Mouse (Mus musculus) kidney, adult 2 months (tissue): ENCODE measurements around the gene Cdk9. TPM values are rescaled to one million over a fixed set of nuclear protein-coding genes. Genes with fewer than 3 reads are reported as not detected.

ENCODE experiments used
- DNase-seq: peaks from one replicate; pipeline ENCODE4 v3.0.0; 2021
- H3K27ac ChIP-seq: fragments of 200-500 bp; 2 replicates; pipeline ENCODE4 v1.5.1; 2012; ENCODE audit warnings: low read depth, low read length, control low read depth, inconsistent platforms; ENCODE audit not compliant: insufficient read depth
- H3K27me3 ChIP-seq: fragments of 200-500 bp; replicated peaks from 2 replicates; pipeline ENCODE4 v1.6.1; 2012; ENCODE audit warnings: mild to moderate bottlenecking, moderate library complexity, low read length, inconsistent platforms; ENCODE audit not compliant: control insufficient read depth, insufficient read depth
- H3K36me3 ChIP-seq: fragments of 200-500 bp; 2 replicates; pipeline ENCODE4 v1.6.1; 2012; ENCODE audit warnings: mild to moderate bottlenecking, moderate library complexity, low read length, inconsistent platforms; ENCODE audit not compliant: control insufficient read depth, insufficient read depth
- H3K4me1 ChIP-seq: fragments of 200-500 bp; 2 replicates; pipeline ENCODE4 v1.6.1; 2011; ENCODE audit warnings: low read length; ENCODE audit not compliant: control insufficient read depth, insufficient read depth
- H3K4me3 ChIP-seq: fragments of 200-500 bp; 2 replicates; pipeline ENCODE4 v1.5.1; 2011; ENCODE audit warnings: mild to moderate bottlenecking, low read depth, low read length, control low read depth; ENCODE audit not compliant: insufficient read depth
- CTCF ChIP-seq: fragments of 200-500 bp; conservative IDR thresholded peaks from 2 replicates; pipeline ENCODE4 v1.5.1; 2011; ENCODE audit warnings: low read depth, mild to moderate bottlenecking, control low read depth, low read length, moderate library complexity, mixed read lengths; ENCODE audit not compliant: insufficient read depth, insufficient read length
- POLR2A ChIP-seq: fragments of 200-500 bp; IDR thresholded peaks from one replicate; pipeline ENCODE4 v1.6.1; 2011; ENCODE audit warnings: low read depth, low read length, control low read depth
- WGBS: fragments of 180-500 bp; shearing (Covaris S2); methylation state at CpG from one replicate; pipeline ENCODE4 v1.1.7; 2018; 5-methylcytosine and 5-hydroxymethylcytosine counted together
- polyA plus RNA-seq: library from polyadenylated mRNA; depleted of rRNA; stranded (reverse); fragments of >200 nt; gene quantifications from 2 replicates; pipeline ENCODE4 v1.2.3, GENCODE M21; 2012

The Cdk9 gene
- polyA plus RNA-seq, 1 experiment = 89.2 TPM

DNA sequence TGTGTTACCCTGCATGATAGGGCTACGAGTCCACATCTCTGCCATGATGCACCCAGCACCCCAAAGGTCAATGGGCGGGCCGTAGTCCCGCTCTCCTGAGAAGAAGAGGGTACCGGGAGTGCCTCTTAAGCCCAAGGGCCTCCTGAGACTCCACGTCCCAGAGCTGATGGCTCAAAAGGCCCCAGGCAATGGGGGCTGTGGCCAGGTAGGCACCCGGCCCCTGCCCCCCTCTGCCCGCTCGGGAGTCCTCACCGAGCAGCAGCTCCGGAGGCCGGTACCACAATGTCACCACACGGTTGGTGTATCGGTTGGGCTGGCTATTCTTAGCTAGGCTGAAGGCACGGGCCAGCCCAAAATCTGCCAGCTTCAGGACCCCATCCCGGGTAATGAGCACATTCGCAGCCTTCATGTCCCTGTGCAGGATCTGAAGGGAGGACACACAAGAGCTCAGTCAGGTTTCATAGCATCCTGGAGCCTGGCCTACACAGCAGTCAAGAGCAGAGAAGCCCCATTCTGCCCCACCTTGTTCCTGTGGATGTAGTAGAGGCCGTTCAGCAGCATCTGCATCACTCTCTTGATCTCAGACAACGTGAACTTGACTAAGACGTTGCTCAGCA, 3.2 kb downstream of the Cdk9 start:
- peaks cover 15% of the 10 kb centered on the region for H3K4me1 ChIP-seq
- H3K4me3 ChIP-seq = no peak overlapping the region
- TF ChIP-seq CTCF = no peak
- TF ChIP-seq POLR2A = no peak
- 83% methylated on average over 20 of the region's 20 CpGs for WGBS
- H3K36me3 ChIP-seq = peaks cover 18% of the 10 kb centered on the region
- DNase-seq = no peak
- H3K27ac ChIP-seq = no peak overlapping the region
- no peaks in the 10 kb centered on the region for H3K27me3 ChIP-seq

DNA sequence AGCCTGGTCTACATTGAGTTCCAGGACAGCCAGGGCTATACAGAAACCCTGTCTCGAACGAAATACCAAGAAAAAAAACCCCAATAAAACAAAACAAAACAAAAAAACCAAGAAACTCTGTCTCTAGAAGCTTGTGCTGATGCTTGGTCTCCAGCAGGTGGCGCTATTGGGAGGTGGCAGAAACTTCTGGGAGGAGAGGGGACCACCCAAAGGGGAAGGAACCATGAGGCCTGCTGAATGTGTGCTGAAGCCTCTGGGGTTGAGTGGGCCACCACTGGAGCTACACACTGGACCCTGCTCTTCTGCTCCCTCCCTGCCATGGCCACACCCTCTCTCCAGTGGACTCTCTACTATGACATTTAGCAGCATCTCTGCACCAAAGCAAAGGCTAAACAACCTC, 4.2 kb downstream of the Cdk9 start:
- Histone ChIP-seq H3K36me3 (peaks cover 18% of the 10 kb centered on the region), H3K27ac (no peak overlapping the region), H3K4me1 (peaks cover 17% of the 10 kb centered on the region), H3K27me3 (no peaks in the 10 kb centered on the region), H3K4me3 (no peak overlapping the region)
- TF ChIP-seq CTCF = peak; percentile 67
- TF ChIP-seq POLR2A = no peak
- no peak for DNase-seq
- 24% methylated on average over 3 of the region's 3 CpGs for WGBS

GRCm38 (mm10) chr2:32706971-32707370, 5.9 kb downstream of the Cdk9 start:
- 82% methylated on average over 6 of the region's 6 CpGs for WGBS
- Histone ChIP-seq H3K27ac (no peak overlapping the region), H3K4me3 (no peak overlapping the region), H3K4me1 (peaks cover 18% of the 10 kb centered on the region), H3K27me3 (no peaks in the 10 kb centered on the region), H3K36me3 (peaks cover 18% of the 10 kb centered on the region)
- DNase-seq = no peak
- no peak for TF ChIP-seq POLR2A
- no peak for TF ChIP-seq CTCF

DNA sequence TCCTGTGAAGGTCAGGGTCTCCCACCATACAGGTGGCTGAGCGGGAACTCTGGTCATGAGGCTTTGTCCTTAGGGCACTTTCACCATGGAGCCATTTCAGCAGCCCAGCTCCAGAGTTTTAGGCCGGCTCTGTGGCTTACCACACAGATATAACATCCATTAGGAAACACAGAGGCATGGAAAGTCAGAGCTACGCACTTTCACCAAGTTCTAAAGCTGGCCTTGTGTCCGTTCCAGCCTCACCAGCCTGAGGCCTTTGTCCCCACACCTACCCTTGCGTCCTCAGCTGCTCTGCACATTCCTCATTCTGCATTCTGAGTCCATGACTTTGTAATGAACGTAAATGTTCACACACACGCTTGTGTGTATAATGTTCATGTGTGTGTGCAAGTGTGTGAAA, 7.9 kb downstream of the Cdk9 start:
- Histone ChIP-seq H3K4me1 (peaks cover 21% of the 10 kb centered on the region), H3K36me3 (peaks cover 18% of the 10 kb centered on the region), H3K4me3 (no peak overlapping the region), H3K27ac (peak overlapping the region; percentile 68), H3K27me3 (no peaks in the 10 kb centered on the region)
- TF ChIP-seq POLR2A (no peak), CTCF (no peak)
- DNase-seq = peak; percentile 38
- 61% methylated on average over 7 of the region's 7 CpGs for WGBS

- WGBS = 33% methylated on average over 2 of the region's 2 CpGs
- Histone ChIP-seq H3K27ac (peak within 1 kb of the TSS; percentile 68), H3K4me1 (peaks cover 26% of the 10 kb centered on the region), H3K4me3 (peak within 1 kb of the TSS; percentile 29), H3K36me3 (peaks cover 11% of the 10 kb centered on the region; the same call in 1 of the 2 replicates), H3K27me3 (no peaks in the 10 kb centered on the region)
- no peak for TF ChIP-seq POLR2A
- no peak for TF ChIP-seq CTCF
- peak; percentile 95 for DNase-seq
Measured at GRCm38 (mm10) chr2:32704021-32704421, 8.9 kb downstream of the Cdk9 start, which contains the start of gene Fpgs. Gene Fpgs (minus strand): TSS chr2:32704145.

DNA sequence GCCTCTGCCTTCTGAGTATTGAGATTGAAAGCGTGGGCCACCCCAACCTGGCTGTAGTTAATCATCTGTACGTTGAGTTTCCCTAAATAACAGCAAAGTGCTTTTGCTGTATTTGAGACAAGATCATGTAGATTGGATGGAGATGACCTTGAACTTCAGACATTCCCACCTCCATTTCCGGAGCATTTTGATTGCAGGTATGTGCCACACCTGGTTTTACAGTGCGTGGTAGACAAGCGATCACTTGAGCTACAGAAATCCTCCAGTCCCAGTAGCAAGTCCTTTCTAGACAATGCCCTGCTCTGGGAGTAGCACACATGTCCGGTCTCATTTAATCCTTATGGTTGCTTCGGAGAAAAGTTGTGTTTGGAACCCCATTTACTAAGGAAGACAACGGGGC, 9.8 kb downstream of the Cdk9 start:
- 73% methylated on average over 8 of the region's 8 CpGs for WGBS
- peak overlapping the region; percentile 29 for H3K4me3 ChIP-seq
- DNase-seq = no peak

DNA sequence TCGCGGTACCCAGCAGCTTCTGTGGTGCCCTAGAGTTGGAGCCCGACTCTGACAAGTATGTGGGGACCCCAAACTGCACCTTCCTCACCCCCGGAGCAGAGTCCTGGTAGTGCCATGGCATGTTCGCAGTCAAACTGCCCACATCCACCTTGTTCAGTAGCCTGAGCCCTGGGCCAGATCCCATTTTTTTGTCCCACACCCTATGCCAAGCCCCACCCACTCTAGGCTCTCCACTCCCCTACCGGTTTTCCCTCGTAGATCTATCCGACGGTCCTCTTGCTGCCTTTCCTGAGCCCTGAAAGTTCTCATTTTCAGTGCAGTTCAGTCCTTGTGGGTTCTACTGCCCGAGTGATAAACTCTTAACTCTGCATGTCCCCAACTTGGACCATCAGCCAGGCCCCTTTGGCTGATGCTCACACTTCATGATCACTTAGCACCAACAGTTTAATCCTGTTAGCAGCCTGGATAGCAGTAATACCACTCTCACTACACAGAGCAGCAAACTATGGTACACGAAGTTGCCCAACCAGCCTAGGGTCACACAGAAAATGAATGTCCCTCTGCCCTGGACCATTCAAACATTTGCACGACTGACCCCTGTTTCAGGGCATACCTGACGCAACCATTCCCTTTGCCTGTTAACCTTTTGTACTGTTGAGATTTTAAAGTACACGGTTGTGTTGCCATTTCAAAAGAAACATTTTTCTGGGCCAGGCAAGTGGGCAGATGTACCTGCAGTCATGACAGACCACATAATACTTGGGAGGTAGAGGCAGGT, 11.7 kb downstream of the Cdk9 start:
- Histone ChIP-seq H3K4me3 (peak overlapping the region; percentile 7; the same call in 1 of the 2 replicates), H3K4me1 (peaks cover 26% of the 10 kb centered on the region), H3K36me3 (peaks cover 2% of the 10 kb centered on the region; the same call in 1 of the 2 replicates), H3K27me3 (no peaks in the 10 kb centered on the region), H3K27ac (peak overlapping the region; percentile 42)
- peak; percentile 69 for DNase-seq
- WGBS = 62% methylated on average over 14 of the region's 14 CpGs
- TF ChIP-seq POLR2A = no peak
- TF ChIP-seq CTCF = no peak

More for the DNA sequence above, 9.8 kb downstream of the Cdk9 start:
- Histone ChIP-seq H3K36me3 (peaks cover 10% of the 10 kb centered on the region; the same call in 1 of the 2 replicates), H3K27ac (peak overlapping the region; percentile 68), H3K27me3 (no peaks in the 10 kb centered on the region), H3K4me1 (peaks cover 26% of the 10 kb centered on the region)
- no peak for TF ChIP-seq POLR2A
